Mouse (Mus musculus) spleen, adult 2 months (tissue): ENCODE measurements around the gene Egfr.

Experiments used
- CTCF ChIP-seq: fragments of 200-500 bp; IDR thresholded peaks from 2 replicates; pipeline ENCODE4 v1.5.1; 2011; ENCODE audit warnings: mild to moderate bottlenecking, inconsistent platforms; ENCODE audit not compliant: insufficient read depth, insufficient read length, insufficient replicate concordance; ENCODE audit errors: extremely low read depth
- POLR2A ChIP-seq: fragments of 200-500 bp; IDR thresholded peaks from 2 replicates; pipeline ENCODE4 v1.6.1; 2011; ENCODE audit warnings: low read depth, low read length, inconsistent platforms

DNA sequence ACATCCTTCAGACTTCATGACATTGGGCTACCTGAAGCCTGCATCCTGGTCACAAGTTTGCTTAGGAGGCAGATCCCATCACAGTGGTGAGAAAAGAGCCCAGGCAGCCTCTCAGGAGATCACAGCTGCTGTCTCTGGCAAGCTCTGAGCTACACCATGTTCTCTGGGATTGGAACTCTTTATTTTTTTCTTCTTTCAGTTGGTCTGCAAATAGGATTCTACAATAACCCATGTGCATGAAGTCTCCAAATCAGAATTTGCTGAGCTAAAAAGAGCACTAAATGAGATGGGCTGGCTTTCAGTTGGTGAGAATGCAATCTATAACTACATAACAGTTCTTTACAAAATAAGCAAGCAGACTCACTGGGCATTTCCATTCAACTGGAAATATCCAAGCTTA is 46.1 kb downstream of the Egfr start:
- no peak for TF ChIP-seq CTCF
- no peak for TF ChIP-seq POLR2A
